In the genomic region with DNA sequence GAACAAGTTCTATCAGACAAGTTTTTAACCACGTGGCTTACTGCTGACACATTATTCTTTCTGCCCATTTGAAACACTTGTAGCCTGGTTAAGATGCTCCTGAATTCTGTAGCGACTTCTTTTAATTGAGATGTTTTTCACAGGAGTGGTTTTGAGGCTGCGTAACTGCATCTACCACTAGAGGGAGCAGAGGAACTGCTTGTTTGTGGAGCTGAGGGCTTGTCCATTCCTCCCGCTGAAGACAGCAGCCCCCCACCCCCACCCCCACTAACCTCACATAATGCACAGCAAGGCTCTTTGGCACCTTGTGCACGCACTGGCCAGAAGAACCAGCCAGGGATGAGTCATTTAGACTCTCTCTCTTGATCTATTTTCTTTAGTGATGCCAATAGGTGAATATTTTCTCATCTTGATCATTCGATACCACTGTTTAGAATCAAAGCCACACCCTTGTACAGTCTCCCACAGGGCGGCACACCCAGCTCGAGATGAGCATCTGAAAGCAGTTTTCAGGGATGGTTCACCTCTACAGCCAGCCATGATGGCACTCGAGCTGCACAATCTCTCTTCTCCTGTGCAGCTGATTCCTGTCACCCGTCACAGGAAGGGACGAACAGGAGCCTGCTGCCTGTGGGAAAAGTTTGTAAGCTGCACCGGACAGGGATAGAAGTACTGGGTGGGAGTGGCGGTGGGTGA, we compare ENCODE assay signal across 8 mouse cellular contexts.
DNase-seq lines count a peak whose midpoint lies in the region; ATAC-seq and TF ChIP-seq lines count a peak whose summit lies in the region.

No protein-coding gene starts in this region.

- peaks cover 85% of the 10 kb centered on the region for H3K36me3 ChIP-seq in heart, postnatal 0 days (replicated peaks; ENCODE audit: control insufficient read depth, insufficient read depth, low read length)
- peaks cover 74% of the 10 kb centered on the region for H3K36me3 ChIP-seq in midbrain, postnatal 0 days (ENCODE audit: insufficient read depth, low read length)
- peaks cover 59% of the 10 kb centered on the region for H3K36me3 ChIP-seq in midbrain, embryonic 15.5 days (replicated peaks)
- peaks cover 68% of the 10 kb centered on the region for H3K36me3 ChIP-seq in hindbrain, postnatal 0 days (ENCODE audit: insufficient read depth, low read length)

- peak; percentile 41 for DNase-seq in heart, postnatal 0 days (ENCODE audit: low spot score)
- no peak for DNase-seq in heart, adult 8-10 months (ENCODE audit: low spot score)
- DNase-seq in midbrain, postnatal 0 days (ENCODE audit: low spot score), result peak; percentile 44
- peak; percentile 65 to 69 for DNase-seq in cerebellum, adult 18-20 months
- DNase-seq in hindbrain, postnatal 0 days (ENCODE audit: low spot score), result peak; percentile 65
- DNase-seq in spleen, postnatal 10 days (ENCODE audit: low spot score in 2 of 2), result no peak
- no peak for DNase-seq in urinary bladder, adult 18-20 months (ENCODE audit: low spot score in 2 of 2)

- ATAC-seq in heart, postnatal 0 days (ENCODE audit: insufficient read depth, low read depth), result no peak
- ATAC-seq in midbrain, postnatal 0 days (ENCODE audit: low FRiP score), result no peak
- no peak for ATAC-seq in midbrain, embryonic 15.5 days (replicated peaks)
- ATAC-seq in hindbrain, postnatal 0 days, result peak; percentile 67; the same call in 1 of the 2 replicates

- 60% methylated on average over 13 of the region's 13 CpGs for WGBS in heart, postnatal 0 days
- WGBS in midbrain, postnatal 0 days, result 74% methylated on average over 13 of the region's 13 CpGs
- WGBS in midbrain, embryonic 15.5 days, result 72% methylated on average over 13 of the region's 13 CpGs
- 68% methylated on average over 13 of the region's 13 CpGs for WGBS in hindbrain, postnatal 0 days

- TF ChIP-seq EP300 in heart, postnatal 0 days (IDR thresholded peaks at IDR 0.05; ENCODE audit: low read depth), result no peak

- peak; percentile 69 for TF ChIP-seq CTCF in heart, postnatal 0 days (IDR thresholded peaks at IDR 0.05; ENCODE audit: low read depth)
- peak; percentile 79 for TF ChIP-seq CTCF in midbrain, postnatal 0 days (IDR thresholded peaks at IDR 0.05)
- TF ChIP-seq CTCF in hindbrain, postnatal 0 days (IDR thresholded peaks at IDR 0.05; ENCODE audit: low read depth), result peak; percentile 76

- H3K9me3 ChIP-seq in heart, postnatal 0 days (replicated peaks; ENCODE audit: control insufficient read depth, low read length), result no peaks in the 10 kb centered on the region
- H3K9me3 ChIP-seq in midbrain, postnatal 0 days (ENCODE audit: low read length), result no peaks in the 10 kb centered on the region
- H3K9me3 ChIP-seq in midbrain, embryonic 15.5 days, result no peaks in the 10 kb centered on the region
- H3K9me3 ChIP-seq in hindbrain, postnatal 0 days (ENCODE audit: low read length), result no peaks in the 10 kb centered on the region

- no peaks in the 10 kb centered on the region for H3K4me1 ChIP-seq in heart, postnatal 0 days (ENCODE audit: control insufficient read depth, insufficient read depth)
- H3K4me1 ChIP-seq in midbrain, postnatal 0 days (ENCODE audit: insufficient read depth, low read length), result no peaks in the 10 kb centered on the region
- H3K4me1 ChIP-seq in midbrain, embryonic 15.5 days, result no peaks in the 10 kb centered on the region
- no peaks in the 10 kb centered on the region for H3K4me1 ChIP-seq in hindbrain, postnatal 0 days (ENCODE audit: insufficient read depth, low read length)

- no peaks in the 10 kb centered on the region for H3K27me3 ChIP-seq in heart, postnatal 0 days (ENCODE audit: control insufficient read depth, insufficient read depth, low read length)
- H3K27me3 ChIP-seq in midbrain, postnatal 0 days (ENCODE audit: insufficient read depth, low read length), result no peaks in the 10 kb centered on the region
- no peaks in the 10 kb centered on the region for H3K27me3 ChIP-seq in midbrain, embryonic 15.5 days (replicated peaks)
- no peaks in the 10 kb centered on the region for H3K27me3 ChIP-seq in hindbrain, postnatal 0 days (ENCODE audit: insufficient read depth, low read length)

- no peak overlapping the region for H3K4me3 ChIP-seq in heart, postnatal 0 days (ENCODE audit: low read depth, low read length)
- no peak overlapping the region for H3K4me3 ChIP-seq in midbrain, postnatal 0 days (ENCODE audit: low read depth, low read length)
- H3K4me3 ChIP-seq in midbrain, embryonic 15.5 days, result no peak overlapping the region
- no peak overlapping the region for H3K4me3 ChIP-seq in hindbrain, postnatal 0 days (ENCODE audit: low read length)

- no peak overlapping the region for H3K9ac ChIP-seq in heart, postnatal 0 days (replicated peaks; ENCODE audit: low read depth, low read length)
- H3K9ac ChIP-seq in midbrain, postnatal 0 days (replicated peaks; ENCODE audit: low read length, poor library complexity, severe bottlenecking), result no peak overlapping the region
- no peak overlapping the region for H3K9ac ChIP-seq in midbrain, embryonic 15.5 days
- H3K9ac ChIP-seq in hindbrain, postnatal 0 days (replicated peaks; ENCODE audit: low read length), result no peak overlapping the region

- H3K4me2 ChIP-seq in heart, postnatal 0 days (ENCODE audit: low read depth, low read length), result no peak overlapping the region
- no peak overlapping the region for H3K4me2 ChIP-seq in midbrain, postnatal 0 days (ENCODE audit: low read depth, low read length, poor library complexity, severe bottlenecking)
- no peak overlapping the region for H3K4me2 ChIP-seq in midbrain, embryonic 15.5 days
- no peak overlapping the region for H3K4me2 ChIP-seq in hindbrain, postnatal 0 days (ENCODE audit: low read depth, low read length)

- H3K27ac ChIP-seq in heart, postnatal 0 days (ENCODE audit: low read depth), result no peak overlapping the region
- no peak overlapping the region for H3K27ac ChIP-seq in midbrain, postnatal 0 days (ENCODE audit: low read depth, low read length)
- H3K27ac ChIP-seq in midbrain, embryonic 15.5 days, result no peak overlapping the region
- no peak overlapping the region for H3K27ac ChIP-seq in hindbrain, postnatal 0 days

Comparison
In these comparisons a context has a peak if more than half of its experiments do, and no peak if none do; other contexts are left out.
1. DNase-seq: peak in heart, postnatal 0 days (single experiment), midbrain, postnatal 0 days (single experiment), cerebellum, adult 18-20 months (2 of 2) and hindbrain, postnatal 0 days (single experiment); none in heart, adult 8-10 months (single experiment), spleen, postnatal 10 days (0 of 2) and urinary bladder, adult 18-20 months (0 of 2).
2. Peak in every context shown above with its lines, with median percentiles within 50 percentile points of each other: CTCF ChIP-seq.